Mouse (Mus musculus): ENCODE measurements around the gene Thrb.

GRCm38 (mm10) chr14:17727878-17728277 is 67.8 kb downstream of the Thrb start:
- no peak for TF ChIP-seq GATA1 (IDR thresholded peaks at IDR 0.05; ENCODE audit: low read length)
- TF ChIP-seq TAL1 (IDR thresholded peaks at IDR 0.05; ENCODE audit: low read length), result no peak
